Mouse (Mus musculus): ENCODE data around the gene Ankrd34a. TPM values are rescaled to one million over a fixed set of nuclear protein-coding genes. Genes with fewer than 3 reads are reported as not detected.
A peak's percentile ranks its signal among the peaks of the same experiment; 100 is the strongest.

Gene Ankrd34a
- total RNA-seq, 1 experiment from 2014 or later: not detected

- no peak for ATAC-seq (replicated peaks; ENCODE audit: low read depth, poor library complexity, severe bottlenecking)
Measured at GRCm38 (mm10) chr3:96577566-96577965, 18.9 kb upstream of the Ankrd34a start.

- no peak for ATAC-seq (replicated peaks; ENCODE audit: low read depth, poor library complexity, severe bottlenecking)
Measured at GRCm38 (mm10) chr3:96578561-96579238, 17.7 kb upstream of the Ankrd34a start.

- no peak for ATAC-seq (replicated peaks; ENCODE audit: low read depth, poor library complexity, severe bottlenecking)
Measured at GRCm38 (mm10) chr3:96579239-96579750, 17.1 kb upstream of the Ankrd34a start.

GRCm38 (mm10) chr3:96579885-96580454 is 16.5 kb upstream of the Ankrd34a start:
- peak; percentile 80 for ATAC-seq (replicated peaks; ENCODE audit: low read depth, poor library complexity, severe bottlenecking)

GRCm38 (mm10) chr3:96581141-96581540 is 15.3 kb upstream of the Ankrd34a start:
- no peak for ATAC-seq (replicated peaks; ENCODE audit: low read depth, poor library complexity, severe bottlenecking)

- no peak for ATAC-seq (replicated peaks; ENCODE audit: low read depth, poor library complexity, severe bottlenecking)
Measured at GRCm38 (mm10) chr3:96581771-96582515, 14.5 kb upstream of the Ankrd34a start.

- ATAC-seq (replicated peaks; ENCODE audit: low read depth, poor library complexity, severe bottlenecking): no peak
Measured at GRCm38 (mm10) chr3:96583386-96583785, 13.1 kb upstream of the Ankrd34a start.

GRCm38 (mm10) chr3:96590657-96591056 is 5.8 kb upstream of the Ankrd34a start:
- ATAC-seq (replicated peaks; ENCODE audit: low read depth, poor library complexity, severe bottlenecking): no peak

GRCm38 (mm10) chr3:96593374-96593773 is 3.1 kb upstream of the Ankrd34a start:
- no peak for ATAC-seq (replicated peaks; ENCODE audit: low read depth, poor library complexity, severe bottlenecking)

- ATAC-seq (replicated peaks; ENCODE audit: low read depth, poor library complexity, severe bottlenecking): peak; percentile 93
Measured at GRCm38 (mm10) chr3:96593790-96594560, 2.5 kb upstream of the Ankrd34a start, which contains the start of gene Polr3gl. Gene Polr3gl, minus strand, starts transcription at chr3:96594181.

- ATAC-seq (replicated peaks; ENCODE audit: low read depth, poor library complexity, severe bottlenecking): no peak
Measured at GRCm38 (mm10) chr3:96594851-96595250, 1.6 kb upstream of the Ankrd34a start.

- no peak for ATAC-seq (replicated peaks; ENCODE audit: low read depth, poor library complexity, severe bottlenecking)
Measured at GRCm38 (mm10) chr3:96595661-96596060, 775 bp upstream of the Ankrd34a start.

- ATAC-seq (replicated peaks; ENCODE audit: low read depth, poor library complexity, severe bottlenecking): no peak
Measured at GRCm38 (mm10) chr3:96596855-96597254, 419 bp downstream of the Ankrd34a start.

- no peak for ATAC-seq (replicated peaks; ENCODE audit: low read depth, poor library complexity, severe bottlenecking)
Measured at GRCm38 (mm10) chr3:96597435-96597891, 1.0 kb downstream of the Ankrd34a start.

- no peak for ATAC-seq (replicated peaks; ENCODE audit: low read depth, poor library complexity, severe bottlenecking)
Measured at GRCm38 (mm10) chr3:96598156-96599068, 2.0 kb downstream of the Ankrd34a start.

- ATAC-seq (replicated peaks; ENCODE audit: low read depth, poor library complexity, severe bottlenecking): no peak
Measured at GRCm38 (mm10) chr3:96599069-96599393, 2.6 kb downstream of the Ankrd34a start.

- no peak for ATAC-seq (replicated peaks; ENCODE audit: low read depth, poor library complexity, severe bottlenecking)
Measured at GRCm38 (mm10) chr3:96599411-96599810, 3.0 kb downstream of the Ankrd34a start.

- peak; percentile 95 for ATAC-seq (replicated peaks; ENCODE audit: low read depth, poor library complexity, severe bottlenecking)
Measured at GRCm38 (mm10) chr3:96600639-96601250, 4.3 kb downstream of the Ankrd34a start, which contains the start of gene Lix1l. Gene Lix1l, plus strand, starts transcription at chr3:96601149.

Data from common myeloid progenitor, adult 5-6 weeks (primary cell).